In the genomic region with DNA sequence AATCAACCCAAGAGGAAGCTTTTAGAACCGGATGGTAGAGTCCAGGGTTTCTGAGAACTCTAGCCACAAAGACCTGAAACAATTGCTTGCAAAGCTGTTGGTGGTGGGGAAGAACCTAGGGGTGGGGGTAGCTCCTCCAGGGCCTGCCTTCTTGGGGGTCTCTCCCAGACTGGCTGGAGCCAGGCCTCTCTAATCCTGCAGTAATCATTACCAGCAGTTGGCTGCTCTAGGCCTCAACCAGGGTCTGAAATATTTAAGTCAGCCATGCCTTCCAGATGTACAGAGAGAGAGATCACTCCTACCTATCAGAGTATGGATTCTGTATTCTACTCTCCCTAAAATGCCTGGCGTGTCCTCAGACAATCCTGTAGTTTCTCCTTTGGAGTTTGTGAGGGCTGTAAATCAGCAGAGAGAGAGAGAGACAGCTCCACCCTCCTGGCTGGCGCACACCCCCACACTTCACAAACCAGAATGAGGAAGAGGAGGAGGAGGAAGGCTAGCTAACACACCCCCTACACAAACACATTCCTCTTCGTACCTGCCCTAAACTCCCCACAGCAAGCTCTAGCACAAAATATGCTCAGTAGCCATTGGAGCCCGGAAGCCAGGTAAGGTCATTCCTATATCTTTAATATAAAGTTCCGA, we compare ENCODE assay signal across 9 mouse cellular contexts. TPM values are rescaled to one million over a fixed set of nuclear protein-coding genes. Genes with fewer than 3 reads are reported as not detected.
DNase-seq lines count a peak whose midpoint lies in the region; ATAC-seq and TF ChIP-seq lines count a peak whose summit lies in the region.
"Had no signal": no experiment of that assay in that cellular context is flagged by ENCODE, and none has a peak within 500 bp of the region (broad histone marks: within the 10 kb centered on the region; RNA-seq: fewer than 3 reads in every experiment).

No protein-coding gene starts in this region.

- no peaks in the 10 kb centered on the region for H3K27me3 ChIP-seq in kidney, adult 2 months (replicated peaks; ENCODE audit: control insufficient read depth, insufficient read depth, low read length)
- no peaks in the 10 kb centered on the region for H3K27me3 ChIP-seq in embryonic facial prominence, embryonic 10.5 days (replicated peaks; ENCODE audit: low read depth, poor library complexity, severe bottlenecking)
- no peaks in the 10 kb centered on the region for H3K27me3 ChIP-seq in liver, embryonic 11.5 days (replicated peaks; ENCODE audit: control insufficient read depth, insufficient read depth, low read length)

- no peak overlapping the region for H3K4me3 ChIP-seq in kidney, adult 2 months (ENCODE audit: insufficient read depth, low read depth, low read length)
- H3K4me3 ChIP-seq in ES-E14 (ENCODE audit: insufficient read depth in 1 of 2, low read depth in 1 of 2, low read length in 2 of 2, poor library complexity in 1 of 2, severe bottlenecking in 1 of 2): no peak overlapping the region
- peak overlapping the region; percentile 87; the same call in 1 of the 2 replicates for H3K4me3 ChIP-seq in embryonic facial prominence, embryonic 10.5 days
- H3K4me3 ChIP-seq in liver, embryonic 11.5 days (ENCODE audit: low read depth, low read length): no peak overlapping the region
- H3K4me3 ChIP-seq: hindbrain, embryonic 13.5 days had no signal

- TF ChIP-seq POLR2A in kidney, adult 2 months (IDR thresholded peaks at IDR 0.05; ENCODE audit: low read depth, low read length): no peak

- WGBS in kidney, adult 2 months: 54% methylated on average over 6 of the region's 6 CpGs
- 55% methylated on average over 6 of the region's 6 CpGs for WGBS in embryonic facial prominence, embryonic 10.5 days
- WGBS in liver, embryonic 11.5 days: 43% methylated on average over 6 of the region's 6 CpGs

- no peak overlapping the region for H3K9ac ChIP-seq in ES-E14 (ENCODE audit: insufficient read depth, low read depth, low read length, poor library complexity, severe bottlenecking)
- no peak overlapping the region; the same call in 1 of the 2 replicates for H3K9ac ChIP-seq in liver, embryonic 11.5 days (ENCODE audit: low read depth, low read length)
- H3K9ac ChIP-seq: hindbrain, embryonic 13.5 days had no signal

- DNase-seq in kidney, adult 2 months: no peak
- DNase-seq in kidney, postnatal 14 days: no peak
- DNase-seq in ES-E14 (ENCODE audit: low read depth, low spot score): no peak
- peak; percentile 67 for DNase-seq in embryonic facial prominence, embryonic 10.5 days (ENCODE audit: low spot score)
- DNase-seq in liver, embryonic 11.5 days (ENCODE audit: low spot score): no peak
- no peak for DNase-seq in adrenal gland, postnatal 10 days
- DNase-seq in T-cell, adult 2 months (ENCODE audit: low spot score): no peak
- DNase-seq: right cerebral cortex, postnatal 14 days had no signal

- TF ChIP-seq CTCF in kidney, adult 2 months (conservative IDR thresholded peaks at IDR 0.05; ENCODE audit: insufficient read depth, insufficient read length, low read depth, low read length): no peak

- peaks cover 7% of the 10 kb centered on the region for H3K4me1 ChIP-seq in kidney, adult 2 months (ENCODE audit: control insufficient read depth, insufficient read depth, low read length)
- peaks cover 12 to 17% of the 10 kb centered on the region in 2 experiments for H3K4me1 ChIP-seq in ES-E14 (ENCODE audit: control insufficient read depth in 2 of 2, insufficient read depth in 2 of 2, low read length in 2 of 2, poor library complexity in 1 of 2)
- peaks cover 58% of the 10 kb centered on the region for H3K4me1 ChIP-seq in embryonic facial prominence, embryonic 10.5 days
- peaks cover 37% of the 10 kb centered on the region for H3K4me1 ChIP-seq in liver, embryonic 11.5 days (replicated peaks; ENCODE audit: control insufficient read depth, insufficient read depth, low read length)

- H3K4me2 ChIP-seq in liver, embryonic 11.5 days: peak overlapping the region; percentile 99

- no peaks in the 10 kb centered on the region for H3K36me3 ChIP-seq in kidney, adult 2 months (ENCODE audit: control insufficient read depth, insufficient read depth, low read length)
- peaks cover 28% of the 10 kb centered on the region for H3K36me3 ChIP-seq in ES-E14 (ENCODE audit: control insufficient read depth, insufficient read depth, low read length, poor library complexity, severe bottlenecking)
- peaks cover 41% of the 10 kb centered on the region for H3K36me3 ChIP-seq in embryonic facial prominence, embryonic 10.5 days (replicated peaks)
- H3K36me3 ChIP-seq in liver, embryonic 11.5 days (ENCODE audit: control insufficient read depth, insufficient read depth, low read length): peaks cover 28% of the 10 kb centered on the region

- no peak for ATAC-seq in liver, embryonic 11.5 days (replicated peaks; ENCODE audit: low FRiP score)

- no peaks in the 10 kb centered on the region for H3K9me3 ChIP-seq in ES-E14 (ENCODE audit: control insufficient read depth, insufficient read depth, low read depth, low read length)
- no peaks in the 10 kb centered on the region for H3K9me3 ChIP-seq in embryonic facial prominence, embryonic 10.5 days
- no peaks in the 10 kb centered on the region for H3K9me3 ChIP-seq in liver, embryonic 11.5 days (ENCODE audit: control insufficient read depth, low read length)
- H3K9me3 ChIP-seq: hindbrain, embryonic 13.5 days had no signal

- peak overlapping the region; percentile 85 for H3K27ac ChIP-seq in kidney, adult 2 months (ENCODE audit: insufficient read depth, low read depth, low read length)
- 0 out of 2 replicates have a peak overlapping the region, but pooled peaks have one; percentile 9 for H3K27ac ChIP-seq in ES-E14 (ENCODE audit: insufficient read depth, low read depth, low read length, poor library complexity, severe bottlenecking)
- peak overlapping the region; percentile 98 for H3K27ac ChIP-seq in embryonic facial prominence, embryonic 10.5 days (replicated peaks)
- peak overlapping the region; percentile 87; the same call in 1 of the 2 replicates for H3K27ac ChIP-seq in liver, embryonic 11.5 days (ENCODE audit: low read depth, low read length)

- in situ Hi-C loops in ES-E14 (cut with MboI; ENCODE audit: low sequenced_read_pairs in 2 of 2, unreplicated experiment in 2 of 2): no loop called here

TF ChIP-seq in ES-E14, 5 proteins besides CTCF, POLR2A, EP300 and RAD21:
- TF ChIP-seq ZC3H11A (IDR thresholded peaks at IDR 0.05; ENCODE audit: borderline replicate concordance, low read depth, low read length): no peak
- no peak for TF ChIP-seq HCFC1 (IDR thresholded peaks at IDR 0.05; ENCODE audit: borderline replicate concordance, insufficient read depth, low read length)
- no peak for TF ChIP-seq CHD2 (IDR thresholded peaks at IDR 0.05; ENCODE audit: low read depth, low read length)
- TF ChIP-seq MAFK (IDR thresholded peaks at IDR 0.05; ENCODE audit: insufficient read depth, low read depth, low read length): no peak
- TF ChIP-seq ZNF384 (IDR thresholded peaks at IDR 0.05; ENCODE audit: low read depth, low read length): no peak

RNA-seq across cellular contexts. Expression of gene Lzts2, which starts 0.5 kb away (rescaled TPM):
- polyA plus RNA-seq in kidney, adult 2 months (2012; rRNA removed): 54.7 and 74.3 TPM in 2 replicates
- total RNA-seq in ES-E14 (2012; rRNA removed): 30.6 and 31.9 TPM in 2 replicates
- 69.8 and 75.0 TPM in 2 replicates for polyA plus RNA-seq in embryonic facial prominence, embryonic 10.5 days (2016; fragmentation: Nextera tagmentation; extraction: Ambion mirVana)
- 28.6 and 31.4 TPM in 2 replicates for polyA plus RNA-seq in liver, embryonic 11.5 days (2014; fragmentation: Nextera tagmentation; extraction: Ambion mirVana)
- total RNA-seq in adrenal gland, postnatal 10 days (2021): 10 to 100 TPM; 63.1 to 77.8 TPM

RNA-seq across cellular contexts. Expression of gene Mrpl43, which starts 7.5 kb away (rescaled TPM):
- 86.5 and 87.9 TPM in 2 replicates for polyA plus RNA-seq in kidney, adult 2 months (2012; rRNA removed)
- 50.0 and 62.7 TPM in 2 replicates for total RNA-seq in ES-E14 (2012; rRNA removed)
- polyA plus RNA-seq in embryonic facial prominence, embryonic 10.5 days (2016; fragmentation: Nextera tagmentation; extraction: Ambion mirVana): 70.6 and 74.8 TPM in 2 replicates
- polyA plus RNA-seq in liver, embryonic 11.5 days (2014; fragmentation: Nextera tagmentation; extraction: Ambion mirVana): 62.2 and 65.3 TPM in 2 replicates
- total RNA-seq in adrenal gland, postnatal 10 days (2021): 10 to 100 TPM; 50.0 to 58.3 TPM

RNA-seq across cellular contexts. Expression of gene Twnk, which starts 8.2 kb away (rescaled TPM):
- polyA plus RNA-seq in kidney, adult 2 months (2012; rRNA removed): 14.8 and 15.0 TPM in 2 replicates
- 27.2 and 28.5 TPM in 2 replicates for total RNA-seq in ES-E14 (2012; rRNA removed)
- 40.9 and 41.8 TPM in 2 replicates for polyA plus RNA-seq in embryonic facial prominence, embryonic 10.5 days (2016; fragmentation: Nextera tagmentation; extraction: Ambion mirVana)
- 24.9 and 25.1 TPM in 2 replicates for polyA plus RNA-seq in liver, embryonic 11.5 days (2014; fragmentation: Nextera tagmentation; extraction: Ambion mirVana)
- 10 to 100 TPM; 26.2 to 29.5 TPM for total RNA-seq in adrenal gland, postnatal 10 days (2021)

RNA-seq across cellular contexts. Expression of gene Sema4g, which starts 24.8 kb away (rescaled TPM):
- polyA plus RNA-seq in kidney, adult 2 months (2012; rRNA removed): 92.2 and 119 TPM in 2 replicates
- 3.8 and 7.3 TPM in 2 replicates for total RNA-seq in ES-E14 (2012; rRNA removed)
- 3.7 and 4.8 TPM in 2 replicates for polyA plus RNA-seq in embryonic facial prominence, embryonic 10.5 days (2016; fragmentation: Nextera tagmentation; extraction: Ambion mirVana)
- 4.7 and 4.9 TPM in 2 replicates for polyA plus RNA-seq in liver, embryonic 11.5 days (2014; fragmentation: Nextera tagmentation; extraction: Ambion mirVana)
- total RNA-seq in adrenal gland, postnatal 10 days (2021): 10 to 100 TPM; 18.3 to 26.3 TPM

RNA-seq across cellular contexts. Expression of gene Pdzd7, which starts 31.8 kb away (rescaled TPM):
- polyA plus RNA-seq in kidney, adult 2 months (2012; rRNA removed): 0.74 and 0.99 TPM in 2 replicates
- 0.45 and 1.5 TPM in 2 replicates for total RNA-seq in ES-E14 (2012; rRNA removed)
- polyA plus RNA-seq in embryonic facial prominence, embryonic 10.5 days (2016; fragmentation: Nextera tagmentation; extraction: Ambion mirVana): 0.27 and 0.65 TPM in 2 replicates
- 0.09 TPM in 1 of 2 replicates, not detected in the other for polyA plus RNA-seq in liver, embryonic 11.5 days (2014; fragmentation: Nextera tagmentation; extraction: Ambion mirVana)
- under 1 TPM; 0.21 to 0.48 TPM for total RNA-seq in adrenal gland, postnatal 10 days (2021)

Comparison
In these comparisons a context has a peak if more than half of its experiments do, and no peak if none do; other contexts are left out.
1. H3K27ac ChIP-seq: peak in every context shown above with its lines; median percentile 98 in embryonic facial prominence, embryonic 10.5 days; 87 in liver, embryonic 11.5 days; 85 in kidney, adult 2 months; 9 in ES-E14.